Mouse (Mus musculus) lung, postnatal 0 days (tissue): ENCODE measurements at regions not wholly inside any gene's neighbourhood (a gene's known extent, or its start where the extent isn't known, plus 50 kb on each side); places are given as distances from the start of the nearest gene placed in this dataset.

ENCODE experiments used
- CTCF ChIP-seq: IDR thresholded peaks from 2 replicates; pipeline ENCODE4 v1.5.1; 2016; ENCODE audit warnings: antibody characterized with exemption, mild to moderate bottlenecking
- EP300 ChIP-seq: IDR thresholded peaks from 2 replicates; pipeline ENCODE4 v1.6.1; 2016; ENCODE audit warnings: antibody characterized with exemption, mild to moderate bottlenecking, control low read depth

- no peak for TF ChIP-seq EP300
- TF ChIP-seq CTCF: no peak
Measured at GRCm38 (mm10) chr9:120709146-120709655, 138.0 kb downstream of the Rpl14 start.
